Mouse (Mus musculus): Measurements from ENCODE around the gene Tgfb1. TPM values are rescaled to one million over a fixed set of nuclear protein-coding genes. Genes with fewer than 3 reads are reported as not detected.

The Tgfb1 gene
- total RNA-seq, 2 experiments from 2014 or later = 42.2 to 286 TPM

GRCm38 (mm10) chr7:25674719-25675300 lies 12.0 kb upstream of the Tgfb1 start, which contains the start of gene Tmem91:
Gene Tmem91, minus strand, starts transcription at chr7:25675166.
- peak; percentile 44 for ATAC-seq (ENCODE audit: poor library complexity, severe bottlenecking)

GRCm38 (mm10) chr7:25675405-25675804 lies 11.4 kb upstream of the Tgfb1 start:
- no peak for ATAC-seq (ENCODE audit: poor library complexity, severe bottlenecking)

DNA sequence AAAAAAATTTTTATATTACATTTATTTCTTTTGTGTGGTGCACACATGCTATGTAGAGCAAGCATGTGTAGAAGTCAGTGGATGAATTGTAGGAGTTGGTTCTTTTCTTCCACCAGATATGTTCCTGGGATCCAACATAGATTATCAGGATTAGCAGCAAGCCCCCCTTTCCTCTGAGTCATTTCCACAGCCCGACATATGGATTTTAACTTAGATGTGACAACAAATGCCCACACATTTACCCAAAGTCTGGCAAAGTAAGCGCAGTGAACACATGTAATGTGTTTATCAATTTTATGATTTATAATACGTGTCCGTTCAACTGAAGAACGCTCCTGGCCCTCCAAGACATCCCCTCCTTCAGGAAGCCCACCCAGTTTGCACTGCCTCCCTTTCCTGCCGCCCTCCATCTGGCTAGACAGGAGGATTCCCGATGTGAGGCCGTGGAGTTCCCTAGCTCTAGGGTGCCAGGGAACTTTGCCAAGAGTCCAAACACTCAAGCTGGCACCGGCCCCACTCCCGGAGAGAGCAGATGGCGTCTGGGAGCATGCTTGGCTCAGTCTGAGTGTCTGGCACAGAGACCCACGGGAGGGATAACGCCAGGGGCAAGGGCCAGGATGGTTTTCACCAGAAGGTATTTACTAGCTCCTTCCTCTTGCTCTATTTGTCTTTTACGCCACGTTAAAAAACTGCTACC lies 10.6 kb upstream of the Tgfb1 start:
- ATAC-seq (ENCODE audit: poor library complexity, severe bottlenecking) = no peak

DNA sequence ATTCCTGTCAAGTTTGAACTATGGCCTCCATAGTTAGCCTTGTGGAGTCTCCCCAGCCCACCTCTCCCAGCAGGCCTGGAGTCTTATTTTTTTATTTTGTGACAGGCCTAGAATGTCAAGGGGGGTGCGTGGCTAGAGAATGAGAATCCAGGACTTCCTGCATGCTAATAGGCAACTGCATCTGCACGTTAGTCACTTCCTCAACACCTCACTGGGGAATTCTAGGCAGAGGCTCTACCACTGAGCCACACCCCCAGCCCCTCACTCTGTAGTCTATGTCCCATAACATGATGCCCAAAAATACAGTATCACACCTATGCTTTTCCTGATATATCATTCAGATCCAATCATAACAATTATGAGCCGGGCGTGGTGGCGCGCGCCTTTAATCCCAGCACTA lies 9.8 kb upstream of the Tgfb1 start:
- ATAC-seq (ENCODE audit: poor library complexity, severe bottlenecking) = no peak

DNA sequence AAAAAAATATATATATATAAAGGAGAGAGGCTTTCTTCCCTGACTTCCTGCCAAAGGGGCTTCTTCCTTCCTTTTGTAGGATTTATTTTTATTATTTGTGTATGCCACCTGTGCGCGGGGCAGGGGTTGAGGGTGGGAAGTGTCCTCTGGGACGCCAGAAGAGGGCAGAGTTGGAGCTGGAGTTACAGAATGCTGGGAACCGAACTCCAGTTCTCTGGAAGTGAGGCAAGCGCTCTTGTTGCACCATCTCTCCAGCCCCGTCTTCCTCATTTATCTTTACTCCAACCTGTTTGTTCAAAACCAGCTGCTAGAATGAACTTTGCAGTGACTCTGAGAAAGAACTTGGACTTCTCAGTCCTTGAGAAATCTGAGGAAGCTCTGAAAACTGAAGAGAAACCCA lies 6.8 kb upstream of the Tgfb1 start:
- peak; percentile 8 for ATAC-seq (ENCODE audit: poor library complexity, severe bottlenecking)

DNA sequence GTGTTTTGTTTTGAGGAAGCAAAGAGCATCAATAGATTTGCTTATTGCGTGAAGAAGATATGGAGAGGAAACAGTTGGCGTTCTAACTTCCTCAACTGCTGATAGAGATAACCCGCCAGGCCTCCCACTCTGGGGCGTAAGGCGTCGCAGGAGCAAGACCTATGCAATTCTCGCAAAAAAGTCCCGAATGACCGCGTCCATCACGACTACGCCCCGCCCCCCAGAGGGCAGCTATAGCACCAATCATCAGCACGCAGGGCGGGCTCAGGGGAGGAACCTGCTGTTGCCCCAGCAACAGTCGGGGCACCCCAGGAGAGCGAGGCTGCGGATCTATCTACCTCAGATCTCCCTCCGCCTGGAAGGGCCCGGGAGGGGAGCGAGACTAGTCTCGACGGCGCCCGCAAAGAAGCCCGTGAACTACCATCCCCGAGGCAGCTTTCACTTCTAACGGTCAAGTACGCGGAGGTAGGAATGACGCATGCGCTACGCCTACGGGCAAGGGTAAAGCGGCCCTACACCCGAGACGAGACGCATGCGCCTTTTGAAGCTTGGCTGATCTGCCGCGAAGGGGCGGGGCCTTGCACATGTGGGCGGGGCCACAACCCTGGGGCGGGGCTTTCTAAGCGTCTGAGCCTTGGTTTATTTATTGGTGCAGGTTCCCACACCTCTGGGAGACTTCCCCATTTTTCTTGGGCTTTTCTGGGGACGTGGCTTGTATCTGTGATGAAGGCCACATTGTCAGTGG lies 6.1 kb upstream of the Tgfb1 start, which contains the start of gene B9d2:
Gene B9d2 (plus strand): TSS at position 267 of the 745 bp plus-strand sequence.
- ATAC-seq (ENCODE audit: poor library complexity, severe bottlenecking) = peak; percentile 78

- no peak for ATAC-seq (ENCODE audit: poor library complexity, severe bottlenecking)
Observed at GRCm38 (mm10) chr7:25681341-25682231, 5.2 kb upstream of the Tgfb1 start.

GRCm38 (mm10) chr7:25683474-25684180 lies 3.2 kb upstream of the Tgfb1 start:
- peak; percentile 43 for ATAC-seq (ENCODE audit: poor library complexity, severe bottlenecking)

- ATAC-seq (ENCODE audit: poor library complexity, severe bottlenecking) = no peak
Observed at GRCm38 (mm10) chr7:25684659-25685058, 2.1 kb upstream of the Tgfb1 start.

DNA sequence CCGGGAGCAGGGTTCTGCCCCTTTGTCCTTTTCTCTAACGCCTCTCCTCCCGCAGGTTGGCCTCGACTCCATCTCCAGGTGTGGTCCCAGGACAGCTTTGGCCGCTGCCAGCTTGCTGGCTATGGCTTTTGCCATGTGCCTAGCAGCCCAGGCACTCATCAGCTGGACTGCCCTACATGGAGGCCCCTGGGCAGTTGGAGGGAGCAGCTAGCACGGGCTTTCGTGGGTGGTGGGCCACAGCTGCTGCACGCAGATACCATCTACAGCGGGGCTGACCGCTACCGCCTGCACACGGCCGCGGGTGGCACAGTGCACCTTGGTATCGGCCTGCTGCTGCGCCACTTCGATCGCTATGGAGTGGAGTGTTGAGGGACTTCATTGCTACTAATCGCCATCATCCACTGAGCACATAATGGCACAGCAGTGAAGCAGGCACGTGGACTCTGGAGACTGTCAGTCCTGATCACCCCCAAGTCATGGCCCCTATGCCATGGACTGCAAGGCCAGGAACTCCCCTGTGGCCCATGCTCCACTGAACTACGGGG lies 804 bp upstream of the Tgfb1 start:
- ATAC-seq (ENCODE audit: poor library complexity, severe bottlenecking) = no peak

- no peak for ATAC-seq (ENCODE audit: poor library complexity, severe bottlenecking)
Observed at GRCm38 (mm10) chr7:25687811-25688401, 1.1 kb downstream of the Tgfb1 start.

- ATAC-seq (ENCODE audit: poor library complexity, severe bottlenecking) = peak; percentile 65
Observed at GRCm38 (mm10) chr7:25688810-25689586, 2.2 kb downstream of the Tgfb1 start.

GRCm38 (mm10) chr7:25689603-25690021 lies 2.8 kb downstream of the Tgfb1 start:
- no peak; the same call in none of the 2 replicates for ATAC-seq (ENCODE audit: poor library complexity, severe bottlenecking)

DNA sequence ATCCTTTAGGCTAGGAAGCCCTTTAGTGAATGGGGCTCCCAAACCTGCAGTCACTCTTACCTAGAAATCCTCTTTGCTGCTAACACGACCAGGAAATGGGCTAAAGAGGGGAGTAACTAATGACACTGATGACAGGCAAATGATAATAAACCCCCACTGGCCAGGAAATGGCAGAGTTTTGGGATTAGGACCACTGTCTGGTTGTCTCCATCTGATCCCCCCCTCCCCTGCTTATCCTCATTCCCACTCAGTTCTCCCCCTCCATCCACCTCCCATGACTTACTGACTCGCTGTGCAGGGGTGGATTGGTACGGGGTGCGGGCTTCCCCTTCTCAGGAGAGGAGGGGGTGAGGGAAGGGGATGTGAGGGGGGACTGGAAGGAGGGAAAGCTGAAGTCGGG lies 3.2 kb downstream of the Tgfb1 start:
- no peak for ATAC-seq (ENCODE audit: poor library complexity, severe bottlenecking)

GRCm38 (mm10) chr7:25694104-25694503 lies 7.3 kb downstream of the Tgfb1 start:
- ATAC-seq (ENCODE audit: poor library complexity, severe bottlenecking) = no peak

- ATAC-seq (ENCODE audit: poor library complexity, severe bottlenecking) = no peak
Observed at GRCm38 (mm10) chr7:25699851-25700250, 13.0 kb downstream of the Tgfb1 start.

GRCm38 (mm10) chr7:25700732-25701131 lies 13.9 kb downstream of the Tgfb1 start:
- no peak for ATAC-seq (ENCODE audit: poor library complexity, severe bottlenecking)

- ATAC-seq (ENCODE audit: poor library complexity, severe bottlenecking) = no peak
Observed at GRCm38 (mm10) chr7:25702350-25702749, 15.5 kb downstream of the Tgfb1 start.
